Mouse (Mus musculus) urinary bladder, postnatal 4 days (tissue): Measurements from ENCODE around the gene Vmn2r50.
"Not testable (repeated sequence)": the region's sequence is repeated elsewhere in the genome, so short reads cannot be mapped to it uniquely, and the experiment has no call there.

ENCODE experiments used
- DNase-seq, 2 experiments: peaks; one replicate each; pipeline ENCODE4 v3.0.0; 2021 to 2022; ENCODE audit warnings: low spot score in 2 of 2

Vmn2r50 gene

GRCm38 (mm10) chr7:10053196-10053595, at the start of gene Vmn2r50:
Gene Vmn2r50, minus strand, starts transcription at chr7:10053296.
- DNase-seq, result not testable (repeated sequence)

- not testable (repeated sequence) for DNase-seq
Measured at GRCm38 (mm10) chr7:9992157-9992556, 60.9 kb downstream of the Vmn2r50 start, which contains the start of gene Vmn2r49. Gene Vmn2r49, minus strand, starts transcription at chr7:9992257.
